Mouse (Mus musculus) heart, postnatal 0 days (tissue): Measurements from ENCODE around the gene Hsd17b13.

Experiments
- CTCF ChIP-seq: IDR thresholded peaks from 2 replicates; pipeline ENCODE4 v1.5.1; 2016; ENCODE audit warnings: antibody characterized with exemption, control low read depth, low read depth
- EP300 ChIP-seq: IDR thresholded peaks from 2 replicates; pipeline ENCODE4 v1.6.1; 2016; ENCODE audit warnings: antibody characterized with exemption, low read depth

GRCm38 (mm10) chr5:103998739-103999138, 21.5 kb upstream of the Hsd17b13 start:
- no peak for TF ChIP-seq EP300
- no peak for TF ChIP-seq CTCF
